Mouse (Mus musculus): ENCODE data around the gene Bcas3.

Bcas3 gene

DNA sequence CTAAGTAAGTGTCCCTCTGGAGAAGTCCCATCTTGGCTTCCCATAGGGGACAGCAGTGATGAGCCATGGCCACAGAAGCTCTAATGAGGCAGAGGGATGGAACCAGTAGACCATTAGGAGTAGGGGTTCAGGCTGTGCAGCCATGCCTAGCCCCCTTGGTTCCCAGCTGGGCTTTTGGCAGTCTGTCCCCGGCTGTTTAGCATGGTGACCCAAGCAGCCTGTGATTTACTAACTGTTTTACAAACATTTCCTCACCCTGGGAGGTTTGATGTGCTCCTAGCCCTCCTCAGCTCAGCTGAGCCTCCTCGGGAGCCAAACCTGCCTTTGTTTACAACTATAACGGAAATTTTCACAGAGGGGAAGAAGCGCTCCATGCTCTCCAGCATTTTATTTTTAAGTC lies 322.3 kb downstream of the Bcas3 start:
- no peak for DNase-seq (ENCODE audit: low read depth)

GRCm38 (mm10) chr11:85676357-85677004 lies 323.5 kb downstream of the Bcas3 start:
- no peak for DNase-seq (ENCODE audit: low read depth)

GRCm38 (mm10) chr11:85678666-85679065 lies 325.7 kb downstream of the Bcas3 start:
- DNase-seq (ENCODE audit: low read depth) = no peak

DNA sequence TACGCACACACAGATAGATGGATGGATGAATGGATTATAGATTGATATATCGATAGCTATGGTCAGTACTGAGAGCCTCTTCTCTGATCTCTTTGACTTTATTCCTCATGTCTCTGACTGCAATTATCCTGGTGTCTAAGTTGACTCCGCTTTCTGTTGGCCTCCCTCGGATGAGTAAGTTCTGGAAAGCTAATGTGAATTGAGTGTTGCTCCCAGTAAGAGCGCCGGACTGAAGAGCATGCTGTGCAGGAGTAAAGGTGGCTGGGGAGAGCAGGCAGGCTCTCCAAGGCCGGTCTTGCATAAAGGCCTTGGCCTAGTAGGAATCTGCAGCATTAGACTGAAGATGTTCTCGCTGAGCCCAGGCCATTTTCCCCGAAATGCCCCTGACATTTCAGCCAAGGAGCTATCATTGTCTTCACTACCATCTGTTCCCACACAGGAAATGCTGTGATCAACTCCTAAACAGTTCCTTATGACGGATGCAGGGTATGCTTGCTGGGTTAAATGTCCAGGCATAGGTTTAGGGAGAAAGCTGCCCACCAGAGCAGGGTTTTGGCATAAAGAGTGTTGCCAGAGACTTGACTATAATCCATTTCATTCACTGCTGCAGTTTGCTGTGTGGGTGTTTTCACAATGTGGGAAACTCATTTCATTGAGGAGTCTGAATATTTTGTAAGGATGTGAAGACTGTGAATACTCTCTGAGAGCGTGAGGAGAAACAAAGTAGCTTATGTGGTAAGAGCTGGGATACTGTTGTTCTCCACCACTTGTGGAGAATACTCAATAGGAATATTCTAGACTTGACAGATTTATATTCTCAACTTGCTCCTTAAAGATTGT lies 328.8 kb downstream of the Bcas3 start:
- DNase-seq (ENCODE audit: low read depth) = no peak

DNA sequence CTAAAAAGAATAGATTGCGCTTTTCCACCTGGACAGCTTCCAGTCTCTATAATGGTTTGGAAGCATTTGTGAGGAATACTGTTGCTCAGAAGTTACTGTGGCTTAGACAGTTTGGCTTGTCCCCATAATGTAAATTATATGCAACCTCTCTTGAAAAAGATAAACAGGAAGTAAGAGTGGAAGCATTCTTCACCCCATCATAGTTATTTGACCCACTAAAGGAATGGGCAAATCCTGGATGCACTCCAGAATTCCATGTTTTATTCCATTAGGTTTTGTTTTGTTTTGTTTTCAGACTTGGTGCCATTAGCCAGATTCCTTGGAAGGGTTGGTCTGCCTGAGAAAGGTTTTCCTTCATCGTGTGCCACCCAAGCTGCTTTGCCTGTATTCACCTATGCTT lies 332.0 kb downstream of the Bcas3 start:
- no peak for DNase-seq (ENCODE audit: low read depth)

- DNase-seq (ENCODE audit: low read depth) = no peak
Observed at GRCm38 (mm10) chr11:85687816-85688439, 335.0 kb downstream of the Bcas3 start.

DNA sequence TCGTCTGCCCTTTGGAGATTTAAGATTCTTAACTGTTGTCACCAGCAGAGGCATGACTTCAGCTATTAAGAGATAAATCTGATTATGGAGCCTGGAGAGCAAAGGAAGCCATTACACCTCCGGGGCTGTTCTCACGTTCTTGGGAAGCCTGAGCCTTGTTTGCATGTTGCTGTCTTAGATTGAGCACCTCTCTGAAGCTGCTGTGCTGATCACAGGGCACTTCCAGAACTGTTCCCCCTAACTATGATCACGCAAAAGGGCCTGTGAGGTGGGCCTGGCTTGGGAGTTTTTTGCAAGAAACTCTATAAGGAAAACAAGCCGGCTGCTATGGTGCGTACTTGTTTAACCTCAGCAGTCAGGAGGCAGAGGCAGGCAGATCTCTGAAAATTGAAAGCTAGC lies 335.5 kb downstream of the Bcas3 start:
- DNase-seq (ENCODE audit: low read depth) = no peak

GRCm38 (mm10) chr11:85689226-85689625 lies 336.3 kb downstream of the Bcas3 start:
- DNase-seq (ENCODE audit: low read depth) = no peak

DNA sequence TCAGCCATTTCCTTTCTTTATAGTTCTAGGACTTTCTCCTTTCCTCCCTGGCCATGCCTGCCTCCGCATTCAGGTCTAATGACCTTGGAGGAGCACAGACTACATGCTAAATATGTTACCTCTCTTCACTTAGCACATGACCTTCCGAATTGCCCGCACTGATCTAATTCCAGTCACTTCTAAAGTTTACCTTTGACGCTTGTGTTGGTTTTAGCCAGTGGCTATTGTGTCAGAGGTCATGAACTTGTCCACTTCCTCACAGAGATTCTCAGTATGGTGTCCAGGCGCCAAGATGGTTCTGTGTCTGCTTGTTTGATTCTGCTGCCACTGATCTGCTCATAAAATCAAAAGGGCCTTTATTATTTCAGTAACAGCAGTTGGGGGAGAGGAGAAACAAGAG lies 338.3 kb downstream of the Bcas3 start:
- no peak for DNase-seq (ENCODE audit: low read depth)

DNA sequence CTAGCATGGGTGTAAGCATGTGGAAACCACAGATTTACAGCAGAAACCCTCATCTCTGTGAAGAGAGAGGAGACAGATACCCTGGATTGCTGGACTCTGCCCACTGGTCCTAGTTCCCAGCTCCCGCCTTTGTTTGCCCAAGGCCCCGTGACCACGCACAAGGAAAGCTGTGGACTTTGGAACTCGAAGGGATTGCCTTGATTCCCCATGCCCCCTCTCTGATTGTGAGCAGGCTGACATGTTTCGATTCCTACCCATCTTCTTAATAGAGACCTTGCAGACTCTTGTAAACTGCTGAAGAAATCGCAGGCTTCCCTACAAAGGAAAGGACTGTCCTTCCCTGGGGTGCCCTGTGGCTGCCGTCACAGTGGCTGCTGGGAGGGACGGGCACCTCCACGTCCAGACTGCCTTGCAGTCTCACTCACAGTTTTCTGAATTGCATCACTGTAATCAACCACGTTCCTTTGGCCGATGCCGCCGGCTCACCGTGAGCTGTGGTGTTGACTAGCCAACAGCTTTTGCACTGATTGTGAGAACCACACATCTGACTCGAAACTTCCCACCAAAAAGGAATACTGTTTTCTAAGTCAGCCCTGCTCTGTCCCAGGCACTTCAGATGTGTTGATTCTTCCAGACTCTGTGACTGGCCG lies 342.8 kb downstream of the Bcas3 start:
- DNase-seq (ENCODE audit: low read depth) = no peak

- DNase-seq (ENCODE audit: low read depth) = no peak
Observed at GRCm38 (mm10) chr11:85696491-85697398, 343.8 kb downstream of the Bcas3 start.

DNA sequence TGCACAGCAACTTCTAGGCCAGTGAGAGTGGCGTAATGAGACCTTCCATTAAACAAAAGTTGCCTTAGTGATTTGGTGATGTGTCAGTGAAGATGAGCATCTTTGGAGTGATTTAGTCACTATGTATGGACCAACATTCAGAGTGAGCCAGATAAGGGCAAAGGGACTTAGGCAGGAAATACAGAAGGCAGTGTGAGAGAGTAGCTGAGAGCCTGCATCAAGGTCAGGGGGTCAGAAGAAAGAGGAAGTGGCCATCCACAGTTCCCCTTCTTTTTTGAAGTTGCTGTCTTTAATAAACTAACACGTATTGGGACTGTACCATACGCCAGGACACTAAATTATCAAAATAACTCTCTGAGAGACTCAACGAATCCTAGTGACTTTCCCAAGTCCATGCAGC lies 344.5 kb downstream of the Bcas3 start:
- no peak for DNase-seq (ENCODE audit: low read depth)

GRCm38 (mm10) chr11:85698242-85698641 lies 345.3 kb downstream of the Bcas3 start:
- DNase-seq (ENCODE audit: low read depth) = no peak

DNA sequence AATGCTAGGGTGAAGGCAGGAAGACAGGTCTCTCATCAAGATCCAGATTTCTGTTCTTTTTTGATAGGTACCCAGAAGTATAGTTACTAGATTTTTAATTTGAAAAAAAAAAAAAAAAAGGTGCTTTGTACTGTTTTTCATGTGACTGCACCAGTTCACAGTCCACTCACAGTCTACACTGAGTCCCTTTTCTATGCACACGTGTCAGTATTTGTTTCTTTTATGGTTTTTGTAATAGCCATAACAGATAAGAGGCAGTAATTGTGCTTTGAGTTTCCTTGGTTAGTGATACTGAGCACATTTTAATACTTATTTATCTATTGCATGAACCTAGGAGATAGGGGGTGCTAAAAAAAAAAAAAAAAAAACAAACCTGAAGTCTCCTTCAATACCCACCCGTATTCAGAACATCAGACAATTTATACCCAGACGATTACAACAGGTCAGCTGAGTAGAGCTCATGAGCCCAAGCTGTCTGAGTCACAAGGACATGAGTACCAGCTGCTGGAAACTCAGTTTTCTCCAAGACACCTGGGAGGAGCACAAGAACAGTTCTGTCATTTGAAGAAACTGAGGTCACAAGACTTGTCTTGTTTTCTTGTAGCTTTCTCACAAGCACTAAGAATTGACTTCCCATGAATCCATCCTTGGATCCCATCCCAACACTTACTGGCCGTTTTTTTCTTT lies 351.2 kb downstream of the Bcas3 start:
- no peak for DNase-seq (ENCODE audit: low read depth)

GRCm38 (mm10) chr11:85706630-85707029 lies 353.7 kb downstream of the Bcas3 start:
- DNase-seq (ENCODE audit: low read depth) = peak; percentile 7

DNA sequence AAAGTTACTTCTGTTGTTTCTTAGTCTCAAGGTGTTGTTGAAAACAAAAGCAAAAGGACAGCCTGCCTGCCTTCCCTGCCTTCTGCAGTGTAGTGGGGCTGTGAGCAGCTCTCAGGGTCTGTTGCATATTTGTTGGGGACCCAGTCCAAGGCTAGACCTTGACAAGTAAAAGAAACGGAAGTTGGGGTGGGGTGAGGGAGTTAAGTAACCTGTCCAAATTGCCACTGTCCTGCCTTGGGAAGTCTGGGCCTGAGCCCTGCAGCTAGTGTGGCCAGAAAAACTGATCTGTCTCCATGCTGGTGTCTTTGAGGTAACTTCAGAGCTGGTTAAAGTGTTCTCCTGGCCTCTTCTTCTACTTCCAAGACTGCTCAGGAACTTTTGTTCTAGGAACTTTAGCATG lies 354.5 kb downstream of the Bcas3 start:
- no peak for DNase-seq (ENCODE audit: low read depth)

DNA sequence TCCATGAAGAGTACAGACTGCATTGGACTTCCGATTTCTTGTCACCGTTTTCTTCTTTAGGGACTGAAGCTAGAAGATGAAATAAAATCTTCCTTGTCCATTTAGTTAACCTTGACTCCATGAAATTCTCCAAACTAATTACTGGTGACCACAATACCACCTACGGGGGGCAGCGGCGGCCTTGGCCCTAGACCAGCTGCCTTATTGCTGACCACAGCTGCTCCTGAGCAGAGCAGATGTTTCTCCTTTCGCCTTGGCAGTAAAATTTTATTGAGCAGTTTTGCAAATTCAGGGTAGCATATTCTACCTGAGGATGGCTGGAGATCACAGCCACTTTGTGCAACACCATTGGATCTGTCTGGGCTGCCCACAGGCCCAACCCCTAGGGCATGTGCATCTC lies 356.2 kb downstream of the Bcas3 start:
- no peak for DNase-seq (ENCODE audit: low read depth)

- no peak for DNase-seq (ENCODE audit: low read depth)
Observed at GRCm38 (mm10) chr11:85710155-85710554, 357.2 kb downstream of the Bcas3 start.

- DNase-seq (ENCODE audit: low read depth) = no peak
Observed at GRCm38 (mm10) chr11:85712026-85712804, 359.2 kb downstream of the Bcas3 start.
